Mouse (Mus musculus): ENCODE measurements around the gene Slc6a20a. TPM values are rescaled to one million over a fixed set of nuclear protein-coding genes. Genes with fewer than 3 reads are reported as not detected.

Slc6a20a gene
- total and polyA plus RNA-seq, 3 experiments, result not detected

DNA sequence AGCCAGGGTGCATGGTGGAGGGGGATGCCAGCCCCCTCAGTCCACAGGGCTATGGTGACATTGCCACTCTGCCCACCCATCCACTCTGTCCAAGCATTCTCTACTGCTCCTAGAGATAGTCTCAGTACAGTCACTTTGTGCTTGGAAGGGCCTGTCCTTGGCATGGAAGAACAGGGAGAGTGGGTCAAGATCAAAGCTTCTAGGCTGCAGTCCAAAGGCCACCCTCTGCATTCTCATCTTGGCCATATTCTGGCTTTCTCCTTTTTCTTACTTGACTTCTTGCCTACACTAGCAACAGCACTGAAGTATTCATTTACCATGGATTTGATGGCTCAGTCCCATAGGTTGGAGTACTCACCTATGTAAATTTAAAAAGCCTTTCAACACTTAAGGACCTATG is 40.5 kb downstream of the Slc6a20a start:
- TF ChIP-seq GATA1 (IDR thresholded peaks at IDR 0.05; ENCODE audit: low read depth, low read length), result no peak
- TF ChIP-seq NRF1 (IDR thresholded peaks at IDR 0.05; ENCODE audit: insufficient read depth, low read depth, low read length, poor library complexity, severe bottlenecking), result no peak
- no peak for TF ChIP-seq E2F4 (IDR thresholded peaks at IDR 0.05; ENCODE audit: borderline replicate concordance, low read depth, low read length)
- no peak for TF ChIP-seq POLR2AphosphoS2 (IDR thresholded peaks at IDR 0.05; ENCODE audit: low read length)
- no peak for TF ChIP-seq POLR2AphosphoS5 (IDR thresholded peaks at IDR 0.05; ENCODE audit: borderline replicate concordance, low read depth, low read length)
- TF ChIP-seq SIN3A (IDR thresholded peaks at IDR 0.05; ENCODE audit: low read length), result no peak
- no peak for TF ChIP-seq ZMIZ1 (IDR thresholded peaks at IDR 0.05; ENCODE audit: low read depth, low read length)
- no peak for TF ChIP-seq CHD2 (IDR thresholded peaks at IDR 0.05; ENCODE audit: low read length)
- no peak for TF ChIP-seq ZC3H11A (IDR thresholded peaks at IDR 0.05; ENCODE audit: low read depth, low read length)
- TF ChIP-seq KAT2A (conservative IDR thresholded peaks at IDR 0.05; ENCODE audit: low read depth, low read length), result no peak
- no peak for TF ChIP-seq ZKSCAN1 (IDR thresholded peaks at IDR 0.05; ENCODE audit: low read depth, low read length)
- no peak for TF ChIP-seq MAX (IDR thresholded peaks at IDR 0.05; ENCODE audit: low read length)
- TF ChIP-seq MXI1 (IDR thresholded peaks at IDR 0.05; ENCODE audit: low read depth, low read length), result no peak
- no peak for TF ChIP-seq MYB (IDR thresholded peaks at IDR 0.05; ENCODE audit: low read depth, low read length)
- no peak for TF ChIP-seq ETS1 (IDR thresholded peaks at IDR 0.05; ENCODE audit: low read depth, low read length)
- no peak for TF ChIP-seq ELF1 (IDR thresholded peaks at IDR 0.05; ENCODE audit: low read depth, low read length)
- no peak for TF ChIP-seq SMC3 (IDR thresholded peaks at IDR 0.05; ENCODE audit: low read depth, low read length)
- TF ChIP-seq CTCF (IDR thresholded peaks at IDR 0.05 in 2 of 3, conservative IDR thresholded peaks at IDR 0.05 in 1 of 3; ENCODE audit: control insufficient read depth in 1 of 3, insufficient read depth in 1 of 3, low read depth in 2 of 3, low read length in 3 of 3, poor library complexity in 1 of 3, severe bottlenecking in 1 of 3), result no peak
- no peak for TF ChIP-seq NELFE (IDR thresholded peaks at IDR 0.05; ENCODE audit: low read depth, low read length)
- TF ChIP-seq BHLHE40 (IDR thresholded peaks at IDR 0.05; ENCODE audit: borderline replicate concordance, low read depth, low read length), result no peak
- peaks cover 0 to 9% of the 10 kb centered on the region in 2 experiments; a peak in 2 of 4 replicates for H3K36me3 ChIP-seq (ENCODE audit: control insufficient read depth in 1 of 2, insufficient read depth in 2 of 2, low read length in 2 of 2)

DNA sequence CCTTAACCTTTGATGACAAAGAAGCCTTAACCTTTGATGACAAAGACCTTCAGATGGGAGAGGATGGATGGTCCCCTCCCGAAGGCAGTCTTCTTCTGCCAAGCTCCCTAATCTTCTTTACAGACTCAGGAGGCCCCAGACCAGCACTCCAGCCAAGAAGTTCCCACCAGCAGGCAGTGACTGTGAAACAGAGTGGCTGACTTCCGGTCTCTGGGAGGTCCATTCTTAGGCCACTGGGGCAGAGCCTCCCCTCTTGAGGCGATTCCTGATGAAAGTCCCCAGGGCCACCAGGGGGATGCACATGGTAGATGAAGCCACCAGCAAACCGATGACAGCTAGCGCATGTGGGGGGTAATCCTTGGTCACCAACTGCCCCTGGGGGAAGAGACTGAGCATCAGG is 41.9 kb downstream of the Slc6a20a start:
- Histone ChIP-seq H3K9ac (ENCODE audit: control insufficient read depth, low read depth, low read length, poor library complexity, severe bottlenecking) (no peak overlapping the region), H3K27ac (ENCODE audit: control insufficient read depth, low read depth, low read length) (no peak overlapping the region), H3K79me2 (ENCODE audit: control insufficient read depth, insufficient read depth, low read length, poor library complexity) (no peaks in the 10 kb centered on the region), H3K4me1 (ENCODE audit: control insufficient read depth in 1 of 2, insufficient read depth in 2 of 2, low read length in 2 of 2) (peaks cover 9 to 17% of the 10 kb centered on the region in 2 experiments), H3K9me3 (replicated peaks; ENCODE audit: insufficient read depth, low read length) (no peaks in the 10 kb centered on the region), H3K27me3 (ENCODE audit: control insufficient read depth in 1 of 2, insufficient read depth in 2 of 2, low read length in 2 of 2) (no peaks in the 10 kb centered on the region; a peak in 2 of 4 replicates), H3K36me3 (ENCODE audit: control insufficient read depth in 1 of 2, insufficient read depth in 2 of 2, low read length in 2 of 2) (peaks cover 0 to 9% of the 10 kb centered on the region in 2 experiments; a peak in 2 of 4 replicates), H3K4me3 (ENCODE audit: control insufficient read depth in 1 of 2, insufficient read depth in 1 of 2, low read depth in 2 of 2, low read length in 2 of 2) (no peak overlapping the region)
- no peak for TF ChIP-seq RAD21 (IDR thresholded peaks at IDR 0.05; ENCODE audit: low read depth, low read length)
- TF ChIP-seq POLR2A (IDR thresholded peaks at IDR 0.05; ENCODE audit: control insufficient read depth in 1 of 2, insufficient read depth in 1 of 2, low read depth in 1 of 2, low read length in 2 of 2, poor library complexity in 1 of 2), result no peak
- TF ChIP-seq EP300 (IDR thresholded peaks at IDR 0.05; ENCODE audit: low read depth in 1 of 2, low read length in 2 of 2), result no peak
- no peak for TF ChIP-seq GABPA (IDR thresholded peaks at IDR 0.05; ENCODE audit: low read depth, low read length)
- TF ChIP-seq ZMIZ1 (IDR thresholded peaks at IDR 0.05; ENCODE audit: low read depth, low read length), result no peak
- no peak for TF ChIP-seq POLR2AphosphoS5 (IDR thresholded peaks at IDR 0.05; ENCODE audit: borderline replicate concordance, low read depth, low read length)
- no peak for TF ChIP-seq TAL1 (IDR thresholded peaks at IDR 0.05; ENCODE audit: low read length)
- TF ChIP-seq USF1 (IDR thresholded peaks at IDR 0.05; ENCODE audit: low read depth, low read length), result no peak
- TF ChIP-seq BHLHE40 (IDR thresholded peaks at IDR 0.05; ENCODE audit: borderline replicate concordance, low read depth, low read length), result no peak
- TF ChIP-seq JUND (IDR thresholded peaks at IDR 0.05; ENCODE audit: low read depth, low read length), result no peak
- TF ChIP-seq SIN3A (IDR thresholded peaks at IDR 0.05; ENCODE audit: low read length), result no peak
- no peak for TF ChIP-seq POLR2AphosphoS2 (IDR thresholded peaks at IDR 0.05; ENCODE audit: low read length)
- TF ChIP-seq MAZ (IDR thresholded peaks at IDR 0.05; ENCODE audit: low read depth, low read length), result no peak
- no peak for TF ChIP-seq ZC3H11A (IDR thresholded peaks at IDR 0.05; ENCODE audit: low read depth, low read length)
- TF ChIP-seq KAT2A (conservative IDR thresholded peaks at IDR 0.05; ENCODE audit: low read depth, low read length), result no peak
- TF ChIP-seq TCF12 (IDR thresholded peaks at IDR 0.05; ENCODE audit: low read depth, low read length), result no peak
- no peak for TF ChIP-seq ZKSCAN1 (IDR thresholded peaks at IDR 0.05; ENCODE audit: low read depth, low read length)
- TF ChIP-seq E2F4 (IDR thresholded peaks at IDR 0.05; ENCODE audit: borderline replicate concordance, low read depth, low read length), result no peak
- no peak for TF ChIP-seq SMC3 (IDR thresholded peaks at IDR 0.05; ENCODE audit: low read depth, low read length)
- no peak for DNase-seq (ENCODE audit: low read depth, low spot score)

More for the DNA sequence above, 40.5 kb downstream of the Slc6a20a start:
- Histone ChIP-seq H3K27ac (ENCODE audit: control insufficient read depth, low read depth, low read length) (no peak overlapping the region), H3K9me3 (replicated peaks; ENCODE audit: insufficient read depth, low read length) (no peaks in the 10 kb centered on the region), H3K4me3 (ENCODE audit: control insufficient read depth in 1 of 2, insufficient read depth in 1 of 2, low read depth in 2 of 2, low read length in 2 of 2) (no peak overlapping the region), H3K27me3 (ENCODE audit: control insufficient read depth in 1 of 2, insufficient read depth in 2 of 2, low read length in 2 of 2) (no peaks in the 10 kb centered on the region; a peak in 1 of 4 replicates), H3K4me1 (ENCODE audit: control insufficient read depth in 1 of 2, insufficient read depth in 2 of 2, low read length in 2 of 2) (peaks cover 9 to 20% of the 10 kb centered on the region in 2 experiments), H3K79me2 (ENCODE audit: control insufficient read depth, insufficient read depth, low read length, poor library complexity) (no peaks in the 10 kb centered on the region), H3K9ac (ENCODE audit: control insufficient read depth, low read depth, low read length, poor library complexity, severe bottlenecking) (no peak overlapping the region)
- DNase-seq (ENCODE audit: low read depth, low spot score), result no peak
